Mouse (Mus musculus) limb, embryonic 14.5 days (tissue): ENCODE results near the gene Mettl6. TPM values are rescaled to one million over a fixed set of nuclear protein-coding genes. Genes with fewer than 3 reads are reported as not detected.

Experiments used
- ATAC-seq: fragments of 200-750 bp; cut with Nextera tagmentation; 2 replicates; pipeline ENCODE4 v1.8.0; 2017; ENCODE audit warnings: low read depth, moderate number of reproducible peaks, moderate TSS enrichment; ENCODE audit not compliant: low FRiP score
- DNase-seq: peaks from one replicate; pipeline ENCODE4 v3.0.0-alpha.2; 2015; ENCODE audit warnings: low spot score
- H3K27ac ChIP-seq: fragments of 300-500 bp; sonication (generic); replicated peaks from 2 replicates; pipeline ENCODE4 v1.5.1; 2014; ENCODE audit warnings: low read depth, mild to moderate bottlenecking, low read length, moderate library complexity, mixed read lengths
- H3K27me3 ChIP-seq: fragments of 300-500 bp; sonication (generic); 2 replicates; pipeline ENCODE4 v1.6.1; 2014; ENCODE audit warnings: low read length, mixed read lengths; ENCODE audit not compliant: control insufficient read depth, insufficient read depth
- H3K36me3 ChIP-seq: fragments of 300-500 bp; sonication (generic); 2 replicates; pipeline ENCODE4 v1.6.1; 2014; ENCODE audit warnings: mild to moderate bottlenecking, low read length, moderate library complexity, mixed read lengths; ENCODE audit not compliant: control insufficient read depth, insufficient read depth
- H3K4me1 ChIP-seq: fragments of 300-500 bp; sonication (generic); 2 replicates; pipeline ENCODE4 v1.6.1; 2014; ENCODE audit warnings: antibody characterized with exemption, low read length, mixed read lengths; ENCODE audit not compliant: control insufficient read depth, insufficient read depth
- H3K4me2 ChIP-seq: fragments of 300-500 bp; sonication (generic); replicated peaks from 2 replicates; pipeline ENCODE4 v1.6.1; 2014; ENCODE audit warnings: low read depth, mild to moderate bottlenecking, low read length, moderate library complexity; ENCODE audit not compliant: severe bottlenecking
- H3K4me3 ChIP-seq: fragments of 300-500 bp; sonication (generic); replicated peaks from 2 replicates; pipeline ENCODE4 v1.5.1; 2014; ENCODE audit warnings: low read length
- H3K9ac ChIP-seq: fragments of 300-500 bp; sonication (generic); 2 replicates; pipeline ENCODE4 v1.6.1; 2014; ENCODE audit warnings: mild to moderate bottlenecking, low read depth, low read length, moderate library complexity; ENCODE audit not compliant: severe bottlenecking
- H3K9me3 ChIP-seq: fragments of 300-500 bp; sonication (generic); 2 replicates; pipeline ENCODE4 v1.6.1; 2016; ENCODE audit warnings: low read length; ENCODE audit not compliant: control insufficient read depth
- POLR2A ChIP-seq: fragments of 200-500 bp; IDR thresholded peaks from 2 replicates; pipeline ENCODE4 v1.8.0; 2012; ENCODE audit warnings: inconsistent platforms, mild to moderate bottlenecking, moderate library complexity, borderline replicate concordance; ENCODE audit not compliant: insufficient read depth, insufficient read length; ENCODE audit errors: extremely low read depth
- WGBS: fragments of 180-500 bp; shearing (Covaris S2); extraction: QIAGEN DNeasy Blood & Tissue Kit; methylation state at CpG from one replicate; pipeline ENCODE4 v1.1.7; 2014; 5-methylcytosine and 5-hydroxymethylcytosine counted together
- polyA plus RNA-seq, 2 experiments: library from polyadenylated mRNA; depleted of rRNA in 1 of 2; stranded (reverse) in 1 of 2; unstranded in 1 of 2; fragments of >200 nt; fragmentation: Nextera tagmentation in 1 of 2; extraction: Ambion mirVana in 1 of 2; gene quantifications; 2 replicates each; pipeline versions ENCODE4 v1.2.1 to v1.2.3; 2012 to 2014

The Mettl6 gene
- polyA plus RNA-seq, 2 experiments: 31.3 to 59.8 TPM

DNA sequence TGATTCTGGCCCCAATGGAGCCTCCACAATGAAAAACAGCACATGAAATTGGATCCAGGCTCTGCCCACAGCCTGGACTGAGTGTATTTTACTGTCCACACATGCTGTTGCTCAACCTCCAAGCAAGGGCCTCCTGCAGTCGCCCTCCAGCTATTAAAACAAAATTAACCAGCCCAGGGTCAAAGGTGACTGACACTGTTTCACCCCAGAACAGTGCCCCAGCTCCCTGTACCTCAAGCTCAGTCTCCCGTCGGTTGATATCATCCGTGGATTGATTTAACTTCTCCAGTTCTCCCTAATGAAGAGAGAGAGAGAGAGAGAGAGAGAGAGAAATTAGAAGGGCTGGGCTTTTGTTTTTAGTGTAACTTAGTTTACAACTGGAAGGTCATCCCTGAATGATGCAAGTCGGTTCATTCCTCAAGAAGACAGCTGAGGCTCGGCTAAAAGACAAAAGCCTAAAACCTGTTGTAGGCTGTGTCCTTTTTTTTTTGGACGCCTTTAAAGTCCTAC is 60.9 kb downstream of the Mettl6 start:
- H3K4me2 ChIP-seq: peak overlapping the region; percentile 93
- TF ChIP-seq POLR2A: no peak
- peaks cover 32% of the 10 kb centered on the region for H3K4me1 ChIP-seq
- 0 out of 2 replicates have a peak, but pooled peaks cover 4% of the 10 kb centered on the region for H3K36me3 ChIP-seq
- H3K9me3 ChIP-seq: no peaks in the 10 kb centered on the region
- ATAC-seq (peak; percentile 23; the same call in 1 of the 2 replicates), DNase-seq (peak; percentile 29)
- 19% methylated on average over 7 of the region's 7 CpGs for WGBS
- H3K27ac ChIP-seq: peak overlapping the region; percentile 69; the same call in 1 of the 2 replicates
- peak overlapping the region; percentile 89 for H3K4me3 ChIP-seq
- no peaks in the 10 kb centered on the region for H3K27me3 ChIP-seq
- 0 out of 2 replicates have a peak overlapping the region, but pooled peaks have one; percentile 16 for H3K9ac ChIP-seq

DNA sequence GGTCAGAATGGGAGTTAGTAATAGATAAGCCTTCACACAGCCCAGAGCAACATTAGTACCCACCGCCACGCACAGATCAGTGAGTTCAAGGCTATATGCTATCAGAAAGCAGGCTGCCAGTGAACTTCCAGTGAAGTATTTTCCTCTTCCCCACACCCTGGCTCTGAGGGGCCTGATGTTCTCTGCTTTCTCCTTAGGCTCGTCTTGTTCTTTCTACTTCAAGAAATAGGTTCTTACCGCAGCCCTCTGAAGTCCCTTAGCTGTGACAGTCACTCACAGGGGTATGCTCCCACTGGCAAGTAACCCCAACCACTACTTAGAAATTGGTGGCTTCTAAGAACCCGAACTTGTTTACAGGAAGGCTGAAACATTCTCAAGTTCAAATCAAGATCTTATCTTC is 61.7 kb downstream of the Mettl6 start:
- peak overlapping the region; percentile 93 for H3K4me2 ChIP-seq
- H3K36me3 ChIP-seq: peaks cover 11% of the 10 kb centered on the region
- no peak overlapping the region for H3K4me3 ChIP-seq
- H3K27me3 ChIP-seq: no peaks in the 10 kb centered on the region
- DNase-seq (no peak), ATAC-seq (no peak)
- H3K9ac ChIP-seq: no peak overlapping the region
- H3K4me1 ChIP-seq: peaks cover 34% of the 10 kb centered on the region
- peak overlapping the region; percentile 69 for H3K27ac ChIP-seq
- H3K9me3 ChIP-seq: no peaks in the 10 kb centered on the region
- no peak for TF ChIP-seq POLR2A
- 40% methylated on average over 5 of the region's 5 CpGs for WGBS

DNA sequence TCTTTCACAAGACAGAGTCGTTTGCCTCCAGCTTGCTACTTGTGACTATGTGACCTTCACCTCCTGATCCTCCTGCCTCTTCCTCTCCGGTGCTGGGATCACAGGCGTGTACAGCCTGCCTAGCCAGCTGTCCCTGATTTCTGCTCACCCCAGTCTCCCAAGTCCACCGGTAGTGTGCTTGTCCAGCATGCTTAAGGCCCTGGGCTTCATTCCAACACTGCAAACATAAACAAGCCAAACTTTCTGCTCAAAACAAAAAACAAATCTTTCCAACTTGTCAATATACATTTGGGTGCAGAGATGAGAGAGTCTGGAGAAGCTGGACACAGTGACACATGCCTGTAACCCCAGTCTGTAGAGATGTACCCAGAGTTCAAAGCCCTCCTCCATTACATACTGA is 62.4 kb downstream of the Mettl6 start:
- Histone ChIP-seq H3K36me3 (peaks cover 18% of the 10 kb centered on the region), H3K27ac (no peak overlapping the region), H3K4me3 (no peak overlapping the region), H3K27me3 (no peaks in the 10 kb centered on the region), H3K4me2 (no peak overlapping the region), H3K9ac (no peak overlapping the region), H3K4me1 (peaks cover 34% of the 10 kb centered on the region), H3K9me3 (no peaks in the 10 kb centered on the region)
- WGBS: 26% methylated on average over 4 of the region's 4 CpGs
- no peak for TF ChIP-seq POLR2A
- no peak for ATAC-seq
- no peak for DNase-seq

DNA sequence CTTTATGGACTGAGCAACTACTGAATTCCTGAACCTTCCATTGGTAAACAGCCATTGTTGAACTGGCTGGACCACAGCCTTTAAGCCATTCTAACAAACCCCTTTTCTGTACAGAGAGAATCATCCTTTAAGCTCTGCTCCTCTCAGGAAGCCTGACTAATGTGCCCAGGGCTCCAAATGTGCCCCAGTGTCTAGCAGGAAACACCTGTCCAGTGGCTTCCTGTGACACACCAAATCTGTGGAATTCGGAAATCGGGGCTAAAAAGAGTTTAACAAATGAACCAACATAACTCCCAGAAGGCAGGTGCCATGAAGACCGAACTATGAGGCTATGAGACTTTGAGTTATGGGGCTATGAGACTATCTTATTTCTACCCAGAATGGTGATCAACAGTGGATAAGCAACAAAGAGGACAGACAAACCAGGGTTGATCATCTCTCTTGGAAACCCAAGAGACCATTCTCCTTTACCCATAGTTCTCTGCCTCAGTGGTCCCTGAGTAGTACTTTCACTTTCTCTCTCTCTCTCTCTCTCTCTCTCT is 63.0 kb downstream of the Mettl6 start:
- no peak for DNase-seq
- no peak overlapping the region for H3K27ac ChIP-seq
- no peak overlapping the region for H3K4me3 ChIP-seq
- H3K9ac ChIP-seq: no peak overlapping the region
- TF ChIP-seq POLR2A: no peak
- WGBS: 71% methylated on average over 3 of the region's 3 CpGs
- H3K36me3 ChIP-seq: peaks cover 23% of the 10 kb centered on the region
- H3K9me3 ChIP-seq: no peaks in the 10 kb centered on the region
- H3K4me2 ChIP-seq: no peak overlapping the region
- H3K27me3 ChIP-seq: no peaks in the 10 kb centered on the region
- no peak for ATAC-seq
- H3K4me1 ChIP-seq: peaks cover 34% of the 10 kb centered on the region

DNA sequence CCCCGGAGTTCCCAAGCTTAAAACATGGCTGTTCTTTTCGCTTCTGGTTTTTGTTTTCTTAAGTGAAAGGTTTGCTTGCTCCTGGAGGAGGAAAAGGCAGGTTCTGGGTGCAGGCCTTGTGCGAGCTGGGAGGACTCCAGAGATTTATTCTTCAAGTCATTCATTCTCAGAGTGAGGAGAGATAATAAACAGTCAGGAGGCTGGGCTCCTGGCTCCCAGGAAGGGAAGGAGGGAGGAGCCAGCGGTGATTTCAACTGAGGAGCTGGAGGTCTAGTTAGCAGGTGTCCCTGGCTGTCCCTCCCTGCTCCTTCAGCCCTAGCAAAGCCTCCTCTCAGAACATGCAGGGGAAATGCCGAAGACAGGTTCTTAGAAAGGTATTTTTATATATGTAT is 65.8 kb downstream of the Mettl6 start:
- H3K9me3 ChIP-seq: peaks cover 4% of the 10 kb centered on the region; the same call in 1 of the 2 replicates
- H3K4me1 ChIP-seq: peaks cover 27% of the 10 kb centered on the region
- WGBS: 55% methylated on average over 5 of the region's 5 CpGs
- H3K4me2 ChIP-seq: no peak overlapping the region
- H3K4me3 ChIP-seq: no peak overlapping the region
- H3K27me3 ChIP-seq: no peaks in the 10 kb centered on the region
- H3K36me3 ChIP-seq: peaks cover 35% of the 10 kb centered on the region
- DNase-seq: no peak
- no peak for ATAC-seq
- no peak for TF ChIP-seq POLR2A
- no peak overlapping the region for H3K27ac ChIP-seq
- H3K9ac ChIP-seq: no peak overlapping the region
